Mouse (Mus musculus): Measurements from ENCODE around the gene Musk. TPM values are rescaled to one million over a fixed set of nuclear protein-coding genes. Genes with fewer than 3 reads are reported as not detected.

The Musk gene
- total and polyA plus RNA-seq, 3 experiments, result not detected

DNA sequence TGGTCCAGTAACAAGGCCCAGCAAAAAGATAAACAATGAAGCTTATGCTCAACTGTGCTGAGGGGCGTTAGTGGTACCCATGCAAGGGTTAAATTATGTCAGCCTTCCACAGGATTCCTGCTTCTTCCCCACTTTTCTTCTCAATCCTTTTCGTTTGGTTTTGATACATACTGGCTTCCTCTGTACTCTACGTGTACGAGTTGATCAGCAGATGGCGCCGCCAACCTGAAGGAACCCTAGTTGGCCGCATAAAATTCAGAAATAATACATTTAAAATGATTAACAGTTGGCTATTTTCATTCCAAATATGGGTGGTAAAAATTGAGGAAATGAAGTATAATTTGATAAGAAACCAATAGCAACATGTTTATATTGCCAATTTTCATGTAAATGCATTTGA lies 19.5 kb upstream of the Musk start:
- H3K9me3 ChIP-seq (replicated peaks; ENCODE audit: insufficient read depth, low read length), result no peaks in the 10 kb centered on the region
- H3K4me3 ChIP-seq (ENCODE audit: control insufficient read depth in 1 of 2, insufficient read depth in 1 of 2, low read depth in 2 of 2, low read length in 2 of 2), result no peak overlapping the region
- H3K9ac ChIP-seq (ENCODE audit: control insufficient read depth, low read depth, low read length, poor library complexity, severe bottlenecking), result no peak overlapping the region

DNA sequence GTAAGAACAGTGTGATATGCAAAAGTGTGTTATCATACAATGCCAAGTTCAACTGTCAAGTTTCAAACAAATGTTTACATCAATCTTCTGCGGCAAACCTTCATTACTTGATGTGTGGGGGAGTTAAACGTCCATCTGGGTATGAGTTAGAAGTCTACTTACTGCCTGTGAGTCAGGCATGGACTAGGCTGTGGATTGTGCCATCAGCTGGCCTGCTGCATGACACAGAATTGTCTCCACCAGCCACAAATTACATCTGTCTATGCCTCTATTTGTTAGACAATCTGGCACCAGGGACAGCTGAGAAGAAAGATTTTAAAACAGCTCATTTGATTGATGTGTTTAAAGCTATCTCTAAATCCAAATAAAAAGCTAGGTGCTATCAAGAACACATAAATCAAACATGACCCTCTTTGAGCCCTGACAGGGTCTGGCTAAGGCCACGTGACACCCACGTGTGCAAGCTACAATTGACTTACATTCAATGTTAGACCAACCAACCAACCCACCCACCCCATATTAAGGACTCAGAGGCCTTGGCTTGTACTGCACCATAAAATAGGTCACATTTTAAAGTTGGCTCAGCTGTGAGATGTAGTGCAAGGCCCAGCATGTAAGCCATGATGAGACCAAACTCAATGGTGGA lies 16.7 kb upstream of the Musk start:
- H3K9me3 ChIP-seq (replicated peaks; ENCODE audit: insufficient read depth, low read length), result no peaks in the 10 kb centered on the region
- no peak overlapping the region for H3K9ac ChIP-seq (ENCODE audit: control insufficient read depth, low read depth, low read length, poor library complexity, severe bottlenecking)
- no peak for DNase-seq (ENCODE audit: low read depth, low spot score)
- TF ChIP-seq MXI1 (IDR thresholded peaks at IDR 0.05; ENCODE audit: low read depth, low read length), result no peak
- TF ChIP-seq USF1 (IDR thresholded peaks at IDR 0.05; ENCODE audit: low read depth, low read length), result no peak
- TF ChIP-seq ZKSCAN1 (IDR thresholded peaks at IDR 0.05; ENCODE audit: low read depth, low read length), result no peak
- TF ChIP-seq SMC3 (IDR thresholded peaks at IDR 0.05; ENCODE audit: low read depth, low read length), result no peak
- TF ChIP-seq KAT2A (conservative IDR thresholded peaks at IDR 0.05; ENCODE audit: low read depth, low read length), result no peak
- TF ChIP-seq GATA1 (IDR thresholded peaks at IDR 0.05; ENCODE audit: low read depth, low read length), result no peak
- TF ChIP-seq POLR2AphosphoS5 (IDR thresholded peaks at IDR 0.05; ENCODE audit: borderline replicate concordance, low read depth, low read length), result no peak
- no peak for TF ChIP-seq MAFK (IDR thresholded peaks at IDR 0.05; ENCODE audit: borderline replicate concordance, low read depth, low read length)
- no peak for TF ChIP-seq RCOR1 (IDR thresholded peaks at IDR 0.05; ENCODE audit: low read depth, low read length)
- no peak for TF ChIP-seq POLR2AphosphoS2 (IDR thresholded peaks at IDR 0.05; ENCODE audit: low read length)
- TF ChIP-seq GABPA (IDR thresholded peaks at IDR 0.05; ENCODE audit: low read depth, low read length), result no peak
- TF ChIP-seq MAX (IDR thresholded peaks at IDR 0.05; ENCODE audit: low read length), result no peak
- TF ChIP-seq EP300 (IDR thresholded peaks at IDR 0.05; ENCODE audit: low read depth in 1 of 2, low read length in 2 of 2), result no peak
- TF ChIP-seq MAZ (IDR thresholded peaks at IDR 0.05; ENCODE audit: low read depth, low read length), result no peak
- TF ChIP-seq NRF1 (IDR thresholded peaks at IDR 0.05; ENCODE audit: insufficient read depth, low read depth, low read length, poor library complexity, severe bottlenecking), result no peak
- TF ChIP-seq NELFE (IDR thresholded peaks at IDR 0.05; ENCODE audit: low read depth, low read length), result no peak
- no peak for TF ChIP-seq TAL1 (IDR thresholded peaks at IDR 0.05; ENCODE audit: low read length)
- no peak for TF ChIP-seq CTCF (IDR thresholded peaks at IDR 0.05 in 2 of 3, conservative IDR thresholded peaks at IDR 0.05 in 1 of 3; ENCODE audit: control insufficient read depth in 1 of 3, insufficient read depth in 1 of 3, low read depth in 2 of 3, low read length in 3 of 3, poor library complexity in 1 of 3, severe bottlenecking in 1 of 3)
- TF ChIP-seq ETS1 (IDR thresholded peaks at IDR 0.05; ENCODE audit: low read depth, low read length), result no peak
- no peaks in the 10 kb centered on the region for H3K27me3 ChIP-seq (ENCODE audit: control insufficient read depth in 1 of 2, insufficient read depth in 2 of 2, low read length in 2 of 2)
- no peaks in the 10 kb centered on the region for H3K4me1 ChIP-seq (ENCODE audit: control insufficient read depth in 1 of 2, insufficient read depth in 2 of 2, low read length in 2 of 2)
- no peak overlapping the region for H3K4me3 ChIP-seq (ENCODE audit: control insufficient read depth in 1 of 2, insufficient read depth in 1 of 2, low read depth in 2 of 2, low read length in 2 of 2)
- H3K79me2 ChIP-seq (ENCODE audit: control insufficient read depth, insufficient read depth, low read length, poor library complexity), result no peaks in the 10 kb centered on the region
- no peaks in the 10 kb centered on the region for H3K36me3 ChIP-seq (ENCODE audit: control insufficient read depth in 1 of 2, insufficient read depth in 2 of 2, low read length in 2 of 2)
- H3K27ac ChIP-seq (ENCODE audit: control insufficient read depth, low read depth, low read length), result no peak overlapping the region

More for the DNA sequence above, 19.5 kb upstream of the Musk start:
- no peaks in the 10 kb centered on the region for H3K4me1 ChIP-seq (ENCODE audit: control insufficient read depth in 1 of 2, insufficient read depth in 2 of 2, low read length in 2 of 2)
- no peaks in the 10 kb centered on the region for H3K27me3 ChIP-seq (ENCODE audit: control insufficient read depth in 1 of 2, insufficient read depth in 2 of 2, low read length in 2 of 2)
- no peaks in the 10 kb centered on the region for H3K79me2 ChIP-seq (ENCODE audit: control insufficient read depth, insufficient read depth, low read length, poor library complexity)
- H3K36me3 ChIP-seq (ENCODE audit: control insufficient read depth in 1 of 2, insufficient read depth in 2 of 2, low read length in 2 of 2), result no peaks in the 10 kb centered on the region
- peak; percentile 29 for DNase-seq (ENCODE audit: low read depth, low spot score)
- H3K27ac ChIP-seq (ENCODE audit: control insufficient read depth, low read depth, low read length), result no peak overlapping the region
- TF ChIP-seq RAD21 (IDR thresholded peaks at IDR 0.05; ENCODE audit: low read depth, low read length), result peak; percentile 82
- peak; percentile 82 for TF ChIP-seq SMC3 (IDR thresholded peaks at IDR 0.05; ENCODE audit: low read depth, low read length)
- no peak for TF ChIP-seq HCFC1 (IDR thresholded peaks at IDR 0.05; ENCODE audit: low read depth, low read length)
- peak; percentile 83 for TF ChIP-seq ZC3H11A (IDR thresholded peaks at IDR 0.05; ENCODE audit: low read depth, low read length)
- peak; percentile 19 to 70 (median 68); a peak in 5 of 6 replicates for TF ChIP-seq CTCF (IDR thresholded peaks at IDR 0.05 in 2 of 3, conservative IDR thresholded peaks at IDR 0.05 in 1 of 3; ENCODE audit: control insufficient read depth in 1 of 3, insufficient read depth in 1 of 3, low read depth in 2 of 3, low read length in 3 of 3, poor library complexity in 1 of 3, severe bottlenecking in 1 of 3)
